Mouse (Mus musculus) spleen, adult 2 months (tissue): Measurements from ENCODE around the gene Opa1.

Experiments used
- CTCF ChIP-seq: fragments of 200-500 bp; IDR thresholded peaks from 2 replicates; pipeline ENCODE4 v1.5.1; 2011; ENCODE audit warnings: mild to moderate bottlenecking, inconsistent platforms; ENCODE audit not compliant: insufficient read depth, insufficient read length, insufficient replicate concordance; ENCODE audit errors: extremely low read depth
- POLR2A ChIP-seq: fragments of 200-500 bp; IDR thresholded peaks from 2 replicates; pipeline ENCODE4 v1.6.1; 2011; ENCODE audit warnings: low read depth, low read length, inconsistent platforms

GRCm38 (mm10) chr16:29644871-29645270 lies 65.7 kb downstream of the Opa1 start:
- no peak for TF ChIP-seq CTCF
- TF ChIP-seq POLR2A = no peak
